Mouse (Mus musculus) stomach, embryonic 14.5 days (tissue): ENCODE results near the gene Rem1. TPM values are rescaled to one million over a fixed set of nuclear protein-coding genes. Genes with fewer than 3 reads are reported as not detected.

Experiments used
- ATAC-seq: fragments of 200-750 bp; cut with Nextera tagmentation; 2 replicates; pipeline ENCODE4 v1.8.0; 2017; ENCODE audit warnings: low read depth, moderate TSS enrichment; ENCODE audit not compliant: insufficient number of reproducible peaks, insufficient read depth, low FRiP score
- H3K27ac ChIP-seq: fragments of 300-500 bp; sonication (generic); 2 replicates; pipeline ENCODE4 v1.5.1; 2014; ENCODE audit warnings: mild to moderate bottlenecking, low read length, moderate library complexity, mixed read lengths
- H3K27me3 ChIP-seq: fragments of 300-500 bp; sonication (generic); 2 replicates; pipeline ENCODE4 v1.6.1; 2014; ENCODE audit warnings: low read length, control low read depth, mixed read lengths; ENCODE audit not compliant: control insufficient read depth, insufficient read depth
- H3K36me3 ChIP-seq: fragments of 300-500 bp; sonication (generic); 2 replicates; pipeline ENCODE4 v1.6.1; 2014; ENCODE audit warnings: mild to moderate bottlenecking, control low read depth, low read length, moderate library complexity, mixed read lengths; ENCODE audit not compliant: control insufficient read depth, insufficient read depth
- H3K4me1 ChIP-seq: fragments of 300-500 bp; sonication (generic); 2 replicates; pipeline ENCODE4 v1.6.1; 2014; ENCODE audit warnings: low read length, control low read depth, mixed read lengths; ENCODE audit not compliant: control insufficient read depth, insufficient read depth
- H3K4me2 ChIP-seq: fragments of 300-500 bp; sonication (generic); replicated peaks from 2 replicates; pipeline ENCODE4 v1.6.1; 2014; ENCODE audit warnings: low read depth, low read length, control low read depth
- H3K4me3 ChIP-seq: fragments of 300-500 bp; sonication (generic); 2 replicates; pipeline ENCODE4 v1.5.1; 2014; ENCODE audit warnings: low read depth, low read length, control low read depth
- H3K9ac ChIP-seq: fragments of 300-500 bp; sonication (generic); replicated peaks from 2 replicates; pipeline ENCODE4 v1.6.1; 2014; ENCODE audit warnings: low read depth, mild to moderate bottlenecking, control low read depth, low read length, moderate library complexity, mixed read lengths
- H3K9me3 ChIP-seq: fragments of 300-500 bp; sonication (generic); 2 replicates; pipeline ENCODE4 v1.6.1; 2016; ENCODE audit warnings: low read depth, low read length, control low read depth; ENCODE audit not compliant: control insufficient read depth
- WGBS: fragments of 180-500 bp; shearing (Covaris S2); extraction: QIAGEN DNeasy Blood & Tissue Kit; methylation state at CpG from one replicate; pipeline ENCODE4 v1.1.7; 2014; 5-methylcytosine and 5-hydroxymethylcytosine counted together
- polyA plus RNA-seq: library from polyadenylated mRNA; unstranded; fragments of >200 nt; fragmentation: Nextera tagmentation; extraction: Ambion mirVana; gene quantifications from 2 replicates; pipeline ENCODE4 v1.2.1, GENCODE M21; 2014

Gene Rem1
- polyA plus RNA-seq, 1 experiment from 2014 or later, result 21.9 TPM

GRCm38 (mm10) chr2:152633334-152633733, 6.6 kb downstream of the Rem1 start:
- ATAC-seq, result no peak
- Histone ChIP-seq H3K4me1 (peaks cover 35% of the 10 kb centered on the region), H3K4me3 (no peak overlapping the region), H3K27ac (no peak overlapping the region), H3K4me2 (peak overlapping the region; percentile 20; the same call in 1 of the 2 replicates), H3K27me3 (no peaks in the 10 kb centered on the region; the same call in 1 of the 2 replicates), H3K36me3 (peaks cover 4% of the 10 kb centered on the region; the same call in 1 of the 2 replicates), H3K9me3 (no peaks in the 10 kb centered on the region), H3K9ac (no peak overlapping the region)
- 30% methylated on average over 17 of the region's 17 CpGs for WGBS

DNA sequence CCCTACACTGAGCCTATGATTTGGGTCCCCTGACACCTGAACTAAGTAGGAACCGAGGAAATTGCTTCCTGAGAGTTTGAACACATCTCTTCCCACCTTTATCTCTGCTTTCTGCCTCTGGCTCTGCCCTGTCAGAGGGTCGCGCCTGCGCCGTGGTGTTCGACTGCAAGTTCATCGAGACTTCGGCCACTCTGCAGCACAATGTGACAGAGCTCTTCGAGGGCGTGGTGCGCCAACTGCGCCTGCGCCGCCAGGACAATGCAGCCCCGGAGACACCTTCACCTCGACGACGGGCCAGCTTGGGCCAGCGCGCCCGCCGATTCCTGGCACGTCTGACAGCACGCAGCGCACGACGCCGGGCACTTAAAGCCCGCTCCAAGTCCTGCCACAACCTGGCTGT, 7.6 kb downstream of the Rem1 start:
- peaks cover 4% of the 10 kb centered on the region; the same call in 1 of the 2 replicates for H3K36me3 ChIP-seq
- no peak overlapping the region for H3K4me2 ChIP-seq
- H3K4me1 ChIP-seq, result peaks cover 39% of the 10 kb centered on the region
- no peaks in the 10 kb centered on the region; the same call in 1 of the 2 replicates for H3K27me3 ChIP-seq
- peak overlapping the region; percentile 93; the same call in 1 of the 2 replicates for H3K27ac ChIP-seq
- no peak for ATAC-seq
- no peak overlapping the region for H3K4me3 ChIP-seq
- H3K9me3 ChIP-seq, result no peaks in the 10 kb centered on the region
- 67% methylated on average over 29 of the region's 29 CpGs for WGBS
- no peak overlapping the region for H3K9ac ChIP-seq

GRCm38 (mm10) chr2:152636246-152637005, 9.7 kb downstream of the Rem1 start:
- WGBS, result 35% methylated on average over 23 of the region's 23 CpGs
- H3K4me3 ChIP-seq, result no peak overlapping the region
- H3K9me3 ChIP-seq, result no peaks in the 10 kb centered on the region
- ATAC-seq, result peak; percentile 71; the same call in 1 of the 2 replicates
- H3K27me3 ChIP-seq, result no peaks in the 10 kb centered on the region
- H3K9ac ChIP-seq, result no peak overlapping the region
- peaks cover 4% of the 10 kb centered on the region; the same call in 1 of the 2 replicates for H3K36me3 ChIP-seq
- peak overlapping the region; percentile 93 for H3K27ac ChIP-seq
- H3K4me2 ChIP-seq, result no peak overlapping the region
- peaks cover 44% of the 10 kb centered on the region for H3K4me1 ChIP-seq

- Histone ChIP-seq H3K9me3 (no peaks in the 10 kb centered on the region), H3K36me3 (peaks cover 4% of the 10 kb centered on the region; the same call in 1 of the 2 replicates), H3K27me3 (no peaks in the 10 kb centered on the region), H3K9ac (no peak overlapping the region), H3K4me3 (no peak overlapping the region), H3K4me2 (no peak overlapping the region), H3K27ac (peak overlapping the region; percentile 93), H3K4me1 (peaks cover 44% of the 10 kb centered on the region)
- ATAC-seq, result no peak
- 58% methylated on average over 6 of the region's 6 CpGs for WGBS
Observed at GRCm38 (mm10) chr2:152637006-152637322, 10.2 kb downstream of the Rem1 start.

- Histone ChIP-seq H3K4me2 (no peak overlapping the region), H3K36me3 (peaks cover 4% of the 10 kb centered on the region; the same call in 1 of the 2 replicates), H3K4me3 (no peak overlapping the region), H3K9ac (no peak overlapping the region), H3K27me3 (no peaks in the 10 kb centered on the region), H3K27ac (peak overlapping the region; percentile 93), H3K4me1 (peaks cover 41% of the 10 kb centered on the region), H3K9me3 (no peaks in the 10 kb centered on the region)
- no peak for ATAC-seq
- WGBS, result 72% methylated on average over 4 of the region's 4 CpGs
Observed at GRCm38 (mm10) chr2:152637381-152637780, 10.6 kb downstream of the Rem1 start.

GRCm38 (mm10) chr2:152638865-152639264, 12.1 kb downstream of the Rem1 start:
- Histone ChIP-seq H3K9ac (no peak overlapping the region), H3K4me3 (no peak overlapping the region), H3K4me1 (peaks cover 26% of the 10 kb centered on the region), H3K27me3 (no peaks in the 10 kb centered on the region), H3K4me2 (no peak overlapping the region), H3K36me3 (peaks cover 4% of the 10 kb centered on the region; the same call in 1 of the 2 replicates), H3K27ac (peak overlapping the region; percentile 95), H3K9me3 (no peaks in the 10 kb centered on the region)
- 47% methylated on average over 6 of the region's 6 CpGs for WGBS
- ATAC-seq, result no peak

- Histone ChIP-seq H3K4me1 (peaks cover 25% of the 10 kb centered on the region), H3K27ac (peak overlapping the region; percentile 95), H3K9me3 (no peaks in the 10 kb centered on the region), H3K4me3 (no peak overlapping the region), H3K9ac (no peak overlapping the region), H3K4me2 (no peak overlapping the region; the same call in 1 of the 2 replicates), H3K36me3 (peaks cover under 1% of the 10 kb centered on the region; the same call in 1 of the 2 replicates), H3K27me3 (no peaks in the 10 kb centered on the region)
- peak; percentile 77; the same call in 1 of the 2 replicates for ATAC-seq
- 20% methylated on average over 11 of the region's 11 CpGs for WGBS
Observed at GRCm38 (mm10) chr2:152639406-152640113, 12.8 kb downstream of the Rem1 start.

DNA sequence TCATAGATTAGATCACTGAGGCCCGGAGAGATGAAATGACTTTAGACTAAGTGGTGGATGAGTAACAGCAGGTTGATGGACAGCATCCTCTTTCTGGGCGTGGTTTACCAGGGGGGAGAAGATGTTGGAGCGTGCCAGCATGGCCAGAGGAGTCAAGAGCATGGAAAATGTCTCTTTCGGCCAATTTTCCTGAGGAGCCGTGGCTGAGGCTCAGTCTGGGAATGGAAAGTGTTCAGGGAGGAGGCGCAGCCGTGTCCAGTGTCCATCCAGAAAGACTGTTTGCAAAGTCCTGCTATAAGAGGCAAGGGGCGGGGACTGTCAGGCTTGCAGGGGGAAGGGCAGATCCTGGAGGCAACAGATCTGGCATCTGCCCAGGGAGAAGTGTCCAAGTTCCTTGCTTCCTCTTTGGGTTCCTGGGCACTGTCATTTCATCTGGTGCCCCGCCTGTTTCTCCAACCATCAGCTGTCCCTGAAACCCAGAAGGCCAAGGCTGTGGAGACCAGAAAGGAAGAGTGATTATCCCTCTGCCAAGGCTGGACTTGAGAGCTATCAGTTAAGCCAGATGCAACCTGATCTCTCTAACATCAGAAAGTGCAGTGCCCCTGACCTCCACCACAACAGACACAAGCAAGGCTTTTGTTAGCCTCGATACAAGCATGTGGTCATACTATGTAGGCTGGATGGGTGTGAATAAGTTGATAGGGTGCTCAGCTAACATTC, 26.3 kb downstream of the Rem1 start:
- 54% methylated on average over 10 of the region's 10 CpGs for WGBS
- no peak overlapping the region for H3K4me2 ChIP-seq
- H3K9me3 ChIP-seq, result no peaks in the 10 kb centered on the region
- no peak for ATAC-seq
- H3K36me3 ChIP-seq, result no peaks in the 10 kb centered on the region
- no peak overlapping the region for H3K9ac ChIP-seq
- H3K27me3 ChIP-seq, result no peaks in the 10 kb centered on the region
- H3K4me3 ChIP-seq, result no peak overlapping the region
- H3K4me1 ChIP-seq, result peaks cover 11% of the 10 kb centered on the region; the same call in 1 of the 2 replicates
- no peak overlapping the region for H3K27ac ChIP-seq
